Mouse (Mus musculus): ENCODE results near the gene Slc38a1. TPM values are rescaled to one million over a fixed set of nuclear protein-coding genes. Genes with fewer than 3 reads are reported as not detected.
A peak's percentile ranks its signal among the peaks of the same experiment; 100 is the strongest.
"Not testable (repeated sequence)": the region's sequence is repeated elsewhere in the genome, so short reads cannot be mapped to it uniquely, and the experiment has no call there.

Slc38a1 gene
- total RNA-seq, 2 experiments from 2014 or later: 67.5 to 93.0 TPM

DNA sequence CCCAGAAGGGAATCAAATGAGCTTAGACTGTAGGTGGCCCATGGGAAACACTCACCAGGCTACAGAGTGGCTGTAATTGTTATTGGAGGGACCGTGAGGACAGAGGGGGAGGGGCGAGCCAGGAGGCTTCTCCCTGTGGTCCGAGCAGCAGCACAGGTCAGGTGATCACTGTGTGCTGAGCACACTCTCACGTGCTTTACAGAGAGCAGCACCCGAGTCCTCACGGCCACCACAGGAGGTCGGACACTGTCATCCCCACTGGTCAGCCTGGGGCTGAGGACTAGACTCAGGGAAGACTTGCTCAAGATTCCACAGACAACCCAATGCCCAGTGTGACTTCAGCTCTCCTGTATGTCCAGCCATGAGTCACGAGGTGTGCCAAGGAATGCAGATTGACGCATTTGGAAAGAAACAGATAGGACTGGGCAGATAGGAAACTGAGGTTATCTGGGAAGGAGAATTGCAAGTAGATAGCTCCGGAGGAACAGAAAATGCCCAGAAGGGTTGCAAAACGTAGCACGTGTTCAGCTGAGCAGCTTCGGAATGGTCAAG is 18.0 kb upstream of the Slc38a1 start:
- ATAC-seq (replicated peaks; ENCODE audit: poor library complexity, severe bottlenecking): peak; percentile 48

DNA sequence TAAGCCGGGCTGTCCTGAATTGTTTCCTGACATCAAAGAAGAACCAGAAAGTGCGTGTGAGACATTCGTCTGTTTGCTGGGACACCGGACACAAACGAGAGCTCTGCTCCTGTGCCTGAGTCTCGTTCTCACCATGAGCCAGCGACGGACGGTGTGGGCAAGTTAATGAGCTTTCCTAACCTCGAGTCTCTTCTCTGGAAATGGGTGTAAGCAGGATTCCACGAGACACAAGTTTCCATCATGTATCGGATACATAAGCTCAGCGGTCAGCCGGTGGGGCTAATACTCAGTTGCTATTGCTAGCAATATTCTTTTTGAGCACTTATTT is 15.5 kb upstream of the Slc38a1 start:
- ATAC-seq (replicated peaks; ENCODE audit: poor library complexity, severe bottlenecking): no peak

DNA sequence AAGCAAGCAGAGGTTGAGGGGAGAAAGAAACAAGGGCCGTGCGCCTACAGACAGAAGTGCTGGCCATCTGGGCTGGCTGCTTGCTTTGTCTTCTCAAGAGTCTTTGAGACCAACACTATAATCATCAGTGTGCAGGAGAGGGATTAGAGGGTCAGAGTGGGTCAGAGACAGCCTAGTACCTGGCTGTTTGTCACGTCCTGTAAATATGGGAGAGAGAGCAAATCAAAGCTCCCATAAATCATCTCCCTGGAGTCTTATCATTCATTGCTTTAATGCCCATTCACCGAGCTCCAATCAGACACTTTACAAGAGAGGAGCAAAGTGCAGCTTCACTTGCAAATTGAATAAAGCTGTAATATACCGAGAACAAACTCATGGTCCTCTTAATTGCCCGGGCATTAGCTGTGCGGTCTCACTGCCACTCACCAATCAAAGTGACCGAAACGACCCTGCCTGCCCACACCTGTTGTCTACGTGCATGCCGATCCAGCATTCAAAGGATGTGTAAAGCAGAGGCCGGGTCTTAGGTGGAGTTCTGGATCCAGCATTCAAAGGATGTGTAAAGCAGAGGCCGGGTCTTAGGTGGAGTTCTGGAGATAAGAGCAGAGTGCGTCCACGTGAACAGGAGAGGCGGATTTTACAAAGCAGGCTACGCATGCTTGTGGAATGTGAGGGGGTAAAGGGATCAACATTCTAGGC is 15.0 kb upstream of the Slc38a1 start:
- ATAC-seq (replicated peaks; ENCODE audit: poor library complexity, severe bottlenecking): no peak

DNA sequence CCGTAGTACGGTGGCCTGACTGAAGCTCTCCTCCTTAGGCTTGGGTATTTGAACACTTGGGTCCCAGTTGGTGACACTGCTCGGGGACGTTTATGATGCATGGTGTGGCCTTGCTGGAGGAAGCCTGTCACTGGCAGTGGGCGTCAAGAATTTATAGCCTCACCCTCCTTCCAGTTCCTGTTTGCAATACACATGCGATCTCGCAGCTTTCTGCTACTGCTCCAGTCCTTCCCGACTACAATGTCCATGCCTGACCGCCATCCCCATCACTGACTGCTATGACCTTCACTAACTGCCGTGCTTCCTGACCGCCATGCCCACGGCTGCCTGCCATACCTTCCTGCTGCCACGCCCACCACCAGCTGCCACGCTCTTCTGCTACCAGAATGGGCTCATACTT is 12.8 kb upstream of the Slc38a1 start:
- peak; percentile 75 for ATAC-seq (replicated peaks; ENCODE audit: poor library complexity, severe bottlenecking)

DNA sequence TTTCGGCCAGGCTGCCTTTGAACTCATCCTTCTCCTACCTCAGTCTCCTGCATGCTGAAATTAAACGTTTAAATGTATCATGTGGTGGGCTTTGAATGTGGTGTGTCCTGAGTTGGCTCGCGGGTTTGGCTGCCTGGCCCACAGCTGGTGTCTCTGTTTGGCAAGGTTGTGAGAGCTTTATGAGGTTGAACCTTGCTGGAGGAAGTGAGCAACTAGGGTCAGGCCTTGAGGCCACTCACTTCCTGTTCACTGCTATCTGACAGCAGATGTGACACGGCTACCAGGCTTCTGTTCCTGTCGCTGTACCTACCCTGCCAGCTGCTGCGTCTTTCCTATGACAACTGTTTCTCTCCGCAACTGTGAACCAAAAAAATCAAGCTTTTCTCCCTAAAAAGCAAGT is 12.0 kb upstream of the Slc38a1 start:
- peak; percentile 95 for ATAC-seq (replicated peaks; ENCODE audit: poor library complexity, severe bottlenecking)

DNA sequence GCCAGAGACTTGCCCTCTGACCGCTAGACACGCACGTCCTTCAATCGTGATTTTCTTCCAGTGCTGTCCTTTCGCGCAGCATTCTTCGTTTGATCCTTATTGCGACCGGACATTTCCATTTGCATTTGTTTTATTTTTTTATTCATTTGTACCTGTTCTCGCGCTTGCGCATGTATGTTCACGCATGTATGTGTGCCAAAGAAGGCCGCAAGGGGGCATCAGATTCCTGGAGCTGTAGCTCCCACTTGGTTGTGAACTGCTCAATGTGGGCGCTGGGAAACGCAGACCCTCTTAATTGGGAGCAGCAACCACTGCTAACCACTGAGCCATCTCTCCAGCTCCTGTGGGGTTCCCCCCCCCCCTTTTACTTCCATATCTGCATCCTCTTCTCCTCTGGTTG is 10.3 kb upstream of the Slc38a1 start:
- no peak for ATAC-seq (replicated peaks; ENCODE audit: poor library complexity, severe bottlenecking)

DNA sequence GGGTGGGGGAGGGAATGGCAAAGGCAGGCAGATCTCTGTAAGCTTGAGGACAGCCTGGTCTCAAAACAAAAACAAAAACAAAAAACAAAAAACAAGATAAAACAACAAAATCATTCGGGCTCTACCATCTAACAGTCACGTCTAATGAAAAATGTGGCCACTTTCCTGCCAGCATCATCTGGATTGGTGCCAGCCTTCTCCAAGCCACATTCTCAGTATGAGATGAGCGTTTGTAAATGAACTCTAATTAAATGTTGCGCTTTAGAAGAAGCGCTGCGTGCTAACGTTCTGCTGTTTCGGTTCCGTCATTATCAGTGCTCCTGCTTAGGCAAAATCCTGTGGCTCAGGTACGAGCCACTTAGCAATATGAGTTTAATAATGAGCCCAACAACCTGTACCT is 9.8 kb upstream of the Slc38a1 start:
- ATAC-seq (replicated peaks; ENCODE audit: poor library complexity, severe bottlenecking): no peak

DNA sequence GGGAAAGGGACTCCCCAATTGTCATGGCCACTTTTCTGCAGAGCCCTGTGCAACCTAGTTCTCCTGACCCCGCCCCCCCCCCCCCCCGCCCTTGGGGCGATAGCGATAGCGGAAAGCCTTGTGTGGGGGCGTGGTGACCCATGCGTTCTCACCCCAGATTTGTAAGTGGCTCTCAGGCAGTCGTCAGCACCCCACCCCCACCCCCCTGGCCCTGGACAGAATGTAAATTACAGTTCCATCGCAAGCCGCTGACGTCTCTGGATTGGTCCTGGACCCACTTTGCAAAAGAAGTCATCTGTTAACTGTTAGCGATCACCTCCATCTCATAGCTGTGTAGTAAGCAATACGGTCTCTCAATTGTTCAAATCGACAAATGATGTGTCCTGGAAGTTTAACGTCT is 4.7 kb upstream of the Slc38a1 start:
- ATAC-seq (replicated peaks; ENCODE audit: poor library complexity, severe bottlenecking): no peak

DNA sequence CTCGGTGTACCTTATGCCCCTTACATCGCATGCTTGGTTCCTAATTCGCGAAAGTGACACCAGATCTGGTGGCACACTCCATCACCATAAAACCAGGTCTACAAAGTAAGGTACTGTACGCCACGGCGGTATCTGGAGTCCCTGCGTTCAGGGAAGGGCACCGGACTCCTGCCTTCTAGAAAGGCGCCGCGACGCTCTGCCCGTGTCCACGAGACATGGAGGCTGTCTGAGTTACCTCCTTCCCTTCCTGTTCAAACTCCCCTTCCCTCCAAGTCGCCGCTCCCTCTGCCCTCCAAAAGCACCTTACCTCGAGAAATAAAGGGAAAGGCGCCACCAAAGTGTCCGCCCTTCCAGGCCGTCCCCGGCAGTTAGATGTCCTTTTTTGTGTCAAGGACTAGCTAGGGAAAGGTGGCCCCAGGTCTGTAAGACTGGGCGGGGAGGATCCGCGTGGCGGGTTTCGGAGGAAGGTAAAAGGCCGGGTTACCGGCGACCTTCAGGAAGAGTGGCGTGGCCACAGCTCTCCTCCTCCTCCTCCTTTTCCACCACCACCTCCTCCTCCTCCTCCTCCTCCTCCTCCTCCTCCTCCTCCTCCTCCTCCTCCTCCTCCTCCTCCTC is 785 bp downstream of the Slc38a1 start:
- ATAC-seq (replicated peaks; ENCODE audit: poor library complexity, severe bottlenecking): no peak

DNA sequence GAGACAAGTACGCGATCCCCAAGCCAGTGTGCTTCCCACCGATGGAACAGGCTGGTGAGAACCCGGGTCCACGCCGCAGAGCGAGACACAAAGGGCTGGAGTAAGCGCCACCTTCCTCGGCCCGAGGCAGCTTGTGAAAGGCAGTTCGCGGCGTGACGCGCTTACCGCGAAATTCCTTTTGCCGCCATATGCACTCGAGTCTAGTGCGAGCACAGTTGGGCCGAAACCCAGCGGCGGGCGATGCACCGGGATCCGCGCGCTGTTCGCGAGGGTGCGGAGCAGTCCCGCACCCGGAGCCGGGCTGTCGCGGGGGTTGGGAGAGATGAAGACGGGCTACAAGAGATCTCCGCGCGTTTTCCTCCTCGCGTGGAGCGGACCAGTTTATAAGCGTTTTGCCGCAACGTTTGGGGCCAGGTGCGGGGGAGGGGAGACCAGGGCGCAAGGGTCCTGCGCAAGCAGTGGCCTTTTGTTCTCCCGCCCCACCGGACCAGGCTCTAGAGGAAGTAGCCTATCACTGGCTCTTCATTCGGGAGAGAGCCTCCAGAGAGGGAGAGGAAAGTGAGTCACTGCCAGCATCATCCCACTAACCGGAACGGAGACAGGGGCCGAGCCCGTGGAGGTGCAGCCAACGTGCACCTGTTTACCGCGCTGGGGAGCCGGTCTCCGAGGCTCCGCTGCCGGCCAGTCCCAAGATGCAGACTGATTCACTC is 1.4 kb downstream of the Slc38a1 start:
- ATAC-seq (replicated peaks; ENCODE audit: poor library complexity, severe bottlenecking): peak; percentile 56

DNA sequence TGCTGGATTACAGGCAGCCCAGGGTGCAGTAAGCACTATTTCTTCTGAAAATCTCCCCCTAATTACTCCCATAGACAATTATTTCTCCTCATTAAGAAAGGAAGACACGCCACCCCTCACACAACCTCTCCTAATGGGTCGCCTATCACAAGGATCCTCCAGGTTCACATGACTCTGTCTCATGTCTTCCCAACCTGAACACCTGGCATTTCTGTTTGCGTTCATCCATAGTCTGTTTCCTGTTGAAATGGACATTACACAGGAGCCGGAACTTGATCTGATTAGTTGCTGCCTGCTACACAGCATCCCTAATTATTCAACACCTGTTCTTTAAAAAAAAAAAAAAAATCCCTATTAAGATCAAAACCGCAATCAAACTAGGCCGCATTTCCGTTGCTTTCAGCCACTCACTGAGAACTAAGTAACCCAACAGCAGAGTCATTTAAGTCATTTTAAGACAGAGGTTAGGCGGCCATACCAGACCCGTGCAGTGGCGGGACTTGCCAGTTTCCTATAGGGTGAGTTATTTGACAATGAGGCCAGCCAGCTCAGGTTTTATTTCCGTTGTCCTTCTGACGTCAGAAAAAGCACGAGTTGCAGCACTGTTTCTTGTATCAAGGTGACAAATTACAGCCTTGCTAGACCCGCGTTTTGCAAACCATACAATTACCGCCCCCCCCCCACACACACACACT is 2.3 kb downstream of the Slc38a1 start:
- peak; percentile 8; the same call in 1 of the 2 replicates for ATAC-seq (replicated peaks; ENCODE audit: poor library complexity, severe bottlenecking)

DNA sequence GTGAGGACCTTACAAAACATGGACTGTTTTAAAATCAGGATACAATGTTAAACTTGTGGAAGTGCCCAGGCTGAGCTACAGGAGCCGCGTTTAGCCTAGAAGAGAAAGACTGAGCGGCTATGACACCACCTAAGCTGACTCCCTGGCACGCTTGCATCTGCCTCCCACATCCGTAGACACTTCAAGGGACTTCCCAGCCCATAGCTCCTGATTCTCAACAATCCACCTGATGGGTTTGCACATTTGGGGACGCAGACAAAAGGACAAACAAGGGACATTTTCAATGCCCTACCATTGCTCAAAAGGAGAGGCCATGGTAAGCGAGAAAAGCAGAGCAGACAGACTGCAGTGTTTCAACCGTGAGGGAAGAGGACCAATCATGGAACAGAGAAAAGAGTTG is 3.1 kb downstream of the Slc38a1 start:
- no peak for ATAC-seq (replicated peaks; ENCODE audit: poor library complexity, severe bottlenecking)

DNA sequence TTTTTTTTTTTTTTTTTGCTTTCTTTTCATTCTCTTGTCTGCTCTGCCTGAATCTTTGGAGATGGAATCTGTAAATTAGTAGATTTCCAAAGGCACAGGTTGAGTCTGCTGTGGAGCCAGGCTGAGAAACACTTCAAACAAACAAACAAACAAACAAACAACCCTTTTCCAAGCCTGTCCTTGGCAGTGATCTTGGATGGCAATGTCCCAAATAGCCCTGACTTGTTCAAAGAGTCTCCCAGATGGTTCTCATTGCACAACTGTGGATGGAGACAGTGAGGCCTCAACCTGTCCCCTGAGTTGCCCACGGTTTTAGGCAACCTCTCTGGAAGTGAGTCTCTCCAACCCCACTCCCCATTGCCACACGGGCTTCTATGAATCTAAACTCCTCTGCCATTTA is 4.1 kb downstream of the Slc38a1 start:
- no peak for ATAC-seq (replicated peaks; ENCODE audit: poor library complexity, severe bottlenecking)

DNA sequence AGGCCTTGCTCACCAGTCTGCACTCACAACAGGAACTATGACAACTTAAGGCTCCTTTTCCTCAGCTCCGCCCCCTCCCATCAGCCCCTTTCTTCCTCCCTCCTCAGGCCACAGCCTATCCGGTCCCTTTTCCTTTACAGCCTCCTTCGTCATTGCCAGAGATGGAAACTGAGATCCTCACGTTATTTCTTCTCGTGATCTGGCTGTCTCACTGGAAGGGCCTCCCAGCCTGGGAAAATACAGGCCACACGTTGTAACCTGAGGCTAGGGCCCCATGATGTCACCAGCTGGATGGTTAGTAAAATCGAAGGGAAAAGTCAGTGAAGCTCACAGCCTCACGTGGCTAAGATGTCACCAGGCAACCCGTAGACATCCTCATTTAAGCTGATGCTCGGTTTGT is 4.5 kb downstream of the Slc38a1 start:
- peak; percentile 42 for ATAC-seq (replicated peaks; ENCODE audit: poor library complexity, severe bottlenecking)

DNA sequence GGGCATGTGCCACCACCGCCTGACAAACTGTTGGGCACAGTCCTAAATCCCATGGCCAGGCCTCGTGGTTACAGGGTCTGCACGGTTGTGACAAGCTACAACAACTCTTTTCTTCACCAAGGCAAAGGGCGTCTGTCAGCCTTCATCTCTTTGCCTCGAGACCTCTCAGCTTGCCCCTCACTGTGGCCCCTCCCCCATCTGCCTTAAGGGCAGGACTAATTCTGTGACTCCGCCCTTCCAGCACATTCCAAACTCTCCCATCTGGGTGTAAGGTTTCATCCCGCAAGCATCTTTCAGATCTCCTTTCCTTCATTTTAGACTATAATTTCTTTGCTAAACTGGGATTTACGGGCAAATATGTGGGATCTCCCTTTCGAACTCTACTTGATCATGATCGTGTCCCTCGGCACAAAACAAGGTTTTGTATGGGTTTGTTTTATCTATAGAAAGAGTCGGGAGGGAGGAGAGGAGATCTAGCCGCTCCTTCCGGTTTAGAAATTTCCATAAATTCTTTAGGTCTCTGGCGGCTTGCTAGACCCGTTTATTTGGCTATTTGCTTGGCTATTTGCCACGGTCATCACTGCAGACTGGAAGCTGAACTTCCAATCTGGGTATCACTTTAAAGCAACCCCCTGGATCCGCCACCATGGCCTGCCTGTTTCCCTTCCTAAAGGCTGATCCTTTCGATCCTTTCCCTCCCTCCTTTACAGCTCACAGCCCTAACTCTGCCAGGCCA is 7.9 kb downstream of the Slc38a1 start:
- no peak for ATAC-seq (replicated peaks; ENCODE audit: poor library complexity, severe bottlenecking)

DNA sequence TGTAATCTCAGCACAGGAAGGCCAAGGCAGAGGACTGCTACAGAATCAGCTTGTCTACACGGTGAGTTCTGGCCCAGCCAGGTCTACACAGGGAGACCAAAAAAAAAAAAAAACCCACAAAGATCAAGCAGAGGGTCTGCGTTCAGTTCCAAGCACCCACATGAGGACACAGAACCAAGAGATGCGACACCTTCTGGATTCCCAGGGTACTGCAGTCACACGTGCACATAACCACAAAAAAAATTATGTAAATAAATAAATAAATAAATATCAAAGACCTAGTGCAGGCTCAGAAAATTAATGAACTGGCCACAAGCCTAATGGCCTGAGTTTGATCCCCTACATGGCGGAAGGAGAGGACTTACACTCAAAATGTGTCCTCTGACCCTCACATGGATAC is 10.5 kb downstream of the Slc38a1 start:
- no peak for ATAC-seq (replicated peaks; ENCODE audit: poor library complexity, severe bottlenecking)

DNA sequence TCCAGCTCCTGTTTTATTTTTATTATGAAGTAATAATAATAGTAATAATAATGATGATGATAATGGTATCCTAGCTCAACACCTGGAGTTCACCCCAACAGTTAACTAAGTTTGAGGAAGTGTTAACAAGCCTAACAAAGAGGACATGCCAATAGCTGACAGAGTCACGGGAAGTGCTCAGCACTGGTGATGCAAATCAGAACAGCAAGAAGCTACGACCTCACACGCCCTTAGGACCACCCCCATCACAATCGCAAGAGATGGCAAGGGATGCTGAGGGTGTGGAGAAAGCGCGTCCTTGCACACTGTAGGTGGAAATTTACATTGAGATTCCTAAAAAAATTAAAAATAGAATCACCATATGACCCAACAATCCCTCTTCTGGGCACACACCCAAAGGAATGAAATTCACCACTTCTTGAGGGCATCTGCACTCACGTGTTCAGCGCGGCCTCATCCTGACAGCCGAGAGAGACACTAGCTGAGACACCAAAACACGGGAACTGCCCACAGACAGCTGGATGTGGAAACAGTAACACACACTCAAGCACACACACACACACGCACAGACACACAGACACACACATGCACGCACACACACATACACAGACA is 11.5 kb downstream of the Slc38a1 start:
- ATAC-seq (replicated peaks; ENCODE audit: poor library complexity, severe bottlenecking): peak; percentile 47

DNA sequence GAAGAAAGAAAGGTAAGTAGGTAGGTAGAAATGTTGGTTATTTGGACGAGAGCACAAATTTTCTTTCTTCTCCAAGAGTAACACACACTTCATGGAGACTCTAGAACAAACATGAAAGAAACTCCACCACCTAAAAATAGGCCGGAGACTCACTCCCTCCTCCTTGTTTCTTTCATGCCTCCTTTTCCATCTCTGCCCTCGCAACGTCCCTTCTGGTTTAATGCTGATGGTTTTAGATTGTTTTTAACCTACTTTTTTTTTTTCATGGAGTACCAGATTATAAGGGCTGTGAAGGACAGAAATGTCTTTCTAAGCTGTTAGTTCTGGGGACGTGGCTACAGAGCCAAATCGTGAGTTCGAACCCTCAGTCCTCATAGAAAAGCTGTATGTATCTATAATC is 14.5 kb downstream of the Slc38a1 start:
- ATAC-seq (replicated peaks; ENCODE audit: poor library complexity, severe bottlenecking): no peak

DNA sequence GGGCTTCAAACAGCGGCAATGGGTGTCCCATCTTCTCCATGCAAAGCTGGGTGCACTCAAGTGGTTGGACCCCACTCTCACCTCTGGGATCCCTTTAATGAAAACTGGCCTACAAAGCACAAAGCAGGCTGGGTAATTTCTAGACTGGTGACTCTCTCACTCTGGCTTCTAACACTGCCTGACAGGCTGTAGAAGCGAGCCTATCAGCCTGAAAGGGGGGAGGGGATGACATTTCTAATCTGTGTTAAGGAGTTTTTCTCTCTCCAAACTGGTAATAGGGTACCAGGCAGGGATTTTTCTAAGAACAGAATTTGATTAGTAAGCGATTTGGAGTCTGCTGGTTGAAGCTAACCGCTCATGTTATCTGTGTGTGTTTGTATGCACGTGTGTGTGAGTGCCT is 15.8 kb downstream of the Slc38a1 start:
- ATAC-seq (replicated peaks; ENCODE audit: poor library complexity, severe bottlenecking): no peak

DNA sequence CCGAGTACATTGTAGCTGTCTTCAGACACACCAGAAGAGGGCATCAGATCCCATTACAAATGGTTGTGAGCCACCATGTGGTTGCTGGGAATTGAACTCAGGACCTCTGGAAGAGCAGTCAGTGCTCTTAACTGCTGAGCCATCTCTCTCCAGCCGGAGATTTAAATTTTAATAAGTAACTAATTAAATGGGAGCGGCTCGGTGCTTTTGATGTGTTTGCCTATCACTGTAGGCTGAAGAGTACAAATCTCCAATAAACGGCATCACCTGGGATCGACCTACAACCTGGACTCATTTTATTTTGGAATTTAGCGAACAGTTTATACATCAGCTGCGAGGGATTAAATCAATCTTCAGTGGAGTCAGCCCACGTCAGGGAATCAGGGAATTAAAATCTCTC is 17.7 kb downstream of the Slc38a1 start:
- ATAC-seq (replicated peaks; ENCODE audit: poor library complexity, severe bottlenecking): not testable (repeated sequence)
